Mouse (Mus musculus) bone marrow macrophage, adult 2 months (primary cell): ENCODE measurements at regions not wholly inside any gene's neighbourhood (a gene's known extent, or its start where the extent isn't known, plus 50 kb on each side); places are given as distances from the start of the nearest gene placed in this dataset.

ENCODE experiments used
- CTCF ChIP-seq: IDR thresholded peaks from 2 replicates; pipeline ENCODE4 v1.5.1; 2012; ENCODE audit warnings: low read depth, mild to moderate bottlenecking, low read length, moderate library complexity
- POLR2A ChIP-seq: IDR thresholded peaks from 2 replicates; pipeline ENCODE4 v1.6.1; 2012; ENCODE audit warnings: mild to moderate bottlenecking, low read depth, low read length, borderline replicate concordance

- no peak for TF ChIP-seq CTCF
- TF ChIP-seq POLR2A, result no peak
These were observed 52.4 kb upstream of the Arhgap32 start for GRCm38 (mm10) chr9:32063541-32063940.
